Mouse (Mus musculus): ENCODE measurements around the gene Srpk2. TPM values are rescaled to one million over a fixed set of nuclear protein-coding genes. Genes with fewer than 3 reads are reported as not detected.
A peak's percentile ranks its signal among the peaks of the same experiment; 100 is the strongest.
"Not testable (repeated sequence)": the region's sequence is repeated elsewhere in the genome, so short reads cannot be mapped to it uniquely, and the experiment has no call there.

Srpk2 gene
- total RNA-seq (2021): 10 to 100 TPM; 43.0 to 50.7 TPM
- long read RNA-seq, experiment 1, full-length matches to known transcripts: 1 of 18 reads
- long read RNA-seq, experiment 1, partial matches to known transcripts: 7 of 18 reads
- long read RNA-seq, experiment 1, other reads (novel, unspliced or antisense): 10 of 18 reads
- long read RNA-seq, experiment 2, full-length matches to known transcripts: 3 of 12 reads
- long read RNA-seq, experiment 2, partial matches to known transcripts: 3 of 12 reads
- long read RNA-seq, experiment 2, other reads (novel, unspliced or antisense): 6 of 12 reads

DNA sequence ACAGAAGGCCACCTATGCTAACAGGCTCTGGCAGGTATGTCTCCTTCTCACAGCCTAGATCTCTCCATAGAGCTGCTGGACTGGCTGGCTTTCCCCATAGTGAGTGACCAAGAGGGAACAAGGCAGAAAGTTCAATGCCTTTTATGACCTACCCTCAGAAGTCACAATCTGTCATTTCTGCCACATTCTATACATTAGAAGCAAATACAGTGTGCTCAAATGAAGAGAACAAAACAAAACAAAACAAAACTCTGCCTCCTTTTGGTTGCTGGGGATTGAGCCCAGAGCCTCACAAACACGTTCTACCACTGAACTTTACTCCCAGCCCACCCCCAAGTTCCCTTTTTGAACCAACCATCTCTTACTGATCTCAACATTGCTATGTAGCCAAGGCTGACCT, at the start of gene Srpk2:
Srpk2 (minus strand) TSS at position 101 of the 400 bp plus-strand sequence.
- no peak for DNase-seq

DNA sequence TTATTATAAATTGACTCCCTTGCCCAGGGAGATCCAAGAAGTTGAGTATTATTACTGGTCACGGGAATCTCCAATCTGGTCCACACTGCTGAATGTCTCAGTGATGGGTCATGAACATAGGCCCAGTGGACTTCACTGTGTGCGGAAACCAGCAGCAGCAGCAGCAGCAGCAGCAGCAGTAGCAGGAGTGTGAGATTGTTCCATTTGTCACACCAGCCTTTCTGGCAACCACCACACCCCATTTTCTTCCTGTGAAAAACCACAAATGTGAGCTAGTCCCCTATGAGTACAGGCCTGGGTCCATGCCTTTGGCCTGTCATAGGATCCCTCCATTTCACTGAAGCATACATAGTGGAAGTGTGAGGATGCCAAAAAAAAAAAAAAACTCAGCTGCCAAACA, 37.5 kb upstream of the Srpk2 start:
- DNase-seq: no peak

DNA sequence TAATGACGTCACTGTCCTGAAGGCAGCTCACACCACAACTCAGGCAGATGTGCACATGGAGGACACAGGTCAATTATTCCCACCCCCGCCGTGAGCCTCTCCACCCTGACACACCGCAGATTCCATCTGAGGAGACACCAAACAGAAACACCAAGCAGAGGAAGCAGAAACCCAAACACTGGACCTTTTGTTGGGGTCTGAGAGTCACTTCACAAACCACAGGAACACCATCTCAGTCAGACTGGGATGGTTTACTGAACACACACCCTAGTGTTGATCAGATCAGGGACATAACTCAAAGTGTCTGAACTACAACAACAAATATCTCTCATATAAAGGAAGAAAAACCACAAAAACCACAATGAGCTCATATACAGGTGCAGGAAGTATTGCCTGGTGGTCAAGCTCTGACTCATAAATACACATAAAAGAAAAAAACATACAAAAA, 34.5 kb upstream of the Srpk2 start:
- no peak for DNase-seq

DNA sequence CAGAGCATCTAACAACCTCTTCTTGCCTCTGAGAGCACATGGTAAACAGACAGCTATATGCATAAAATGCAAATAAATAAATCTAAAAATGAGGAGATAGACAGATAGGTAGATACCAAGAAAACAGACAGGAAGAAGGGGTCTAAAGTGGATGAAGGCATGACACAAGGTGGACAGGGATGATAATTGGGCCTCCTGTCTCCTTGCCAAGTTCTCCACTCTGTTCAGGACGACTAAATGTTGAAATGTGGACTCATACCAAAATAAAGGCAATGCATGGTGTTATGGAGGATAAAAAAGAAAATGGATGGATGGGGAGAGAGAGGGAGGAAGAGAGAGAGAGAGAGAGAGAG, 33.7 kb upstream of the Srpk2 start:
- no peak for DNase-seq

DNA sequence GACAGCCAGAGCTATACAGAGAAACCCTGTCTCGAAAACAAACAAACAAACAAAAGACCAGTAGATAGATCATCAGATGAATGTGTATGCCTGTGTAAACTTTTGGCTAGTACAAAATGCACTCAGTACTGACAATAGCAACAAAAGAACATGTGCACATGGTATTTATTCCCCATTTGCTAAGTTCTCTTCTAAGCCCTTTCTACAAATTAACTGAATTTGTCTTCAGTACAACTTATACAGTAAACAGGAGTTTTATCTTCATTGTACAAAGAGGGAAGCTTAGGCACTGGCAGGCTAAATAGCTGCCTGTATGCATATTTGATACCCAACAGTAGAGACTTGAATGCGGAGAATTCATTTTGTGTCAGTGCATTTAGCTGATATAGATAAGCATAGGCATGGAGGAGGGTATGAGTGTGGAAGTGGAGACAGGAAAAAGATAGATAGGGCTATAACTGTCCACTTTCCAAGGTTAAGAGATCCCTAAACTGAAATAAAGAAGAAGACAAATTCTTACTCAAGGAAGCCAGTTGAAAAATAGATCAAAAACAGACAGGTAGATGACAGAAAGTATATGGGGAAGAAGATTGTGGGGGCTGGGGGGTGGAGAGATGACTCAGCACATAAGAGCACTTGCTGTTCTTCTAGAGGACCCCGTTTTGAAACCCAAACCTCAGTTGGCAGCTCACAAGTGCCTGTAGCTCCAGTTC, 33.2 kb upstream of the Srpk2 start:
- no peak for DNase-seq

DNA sequence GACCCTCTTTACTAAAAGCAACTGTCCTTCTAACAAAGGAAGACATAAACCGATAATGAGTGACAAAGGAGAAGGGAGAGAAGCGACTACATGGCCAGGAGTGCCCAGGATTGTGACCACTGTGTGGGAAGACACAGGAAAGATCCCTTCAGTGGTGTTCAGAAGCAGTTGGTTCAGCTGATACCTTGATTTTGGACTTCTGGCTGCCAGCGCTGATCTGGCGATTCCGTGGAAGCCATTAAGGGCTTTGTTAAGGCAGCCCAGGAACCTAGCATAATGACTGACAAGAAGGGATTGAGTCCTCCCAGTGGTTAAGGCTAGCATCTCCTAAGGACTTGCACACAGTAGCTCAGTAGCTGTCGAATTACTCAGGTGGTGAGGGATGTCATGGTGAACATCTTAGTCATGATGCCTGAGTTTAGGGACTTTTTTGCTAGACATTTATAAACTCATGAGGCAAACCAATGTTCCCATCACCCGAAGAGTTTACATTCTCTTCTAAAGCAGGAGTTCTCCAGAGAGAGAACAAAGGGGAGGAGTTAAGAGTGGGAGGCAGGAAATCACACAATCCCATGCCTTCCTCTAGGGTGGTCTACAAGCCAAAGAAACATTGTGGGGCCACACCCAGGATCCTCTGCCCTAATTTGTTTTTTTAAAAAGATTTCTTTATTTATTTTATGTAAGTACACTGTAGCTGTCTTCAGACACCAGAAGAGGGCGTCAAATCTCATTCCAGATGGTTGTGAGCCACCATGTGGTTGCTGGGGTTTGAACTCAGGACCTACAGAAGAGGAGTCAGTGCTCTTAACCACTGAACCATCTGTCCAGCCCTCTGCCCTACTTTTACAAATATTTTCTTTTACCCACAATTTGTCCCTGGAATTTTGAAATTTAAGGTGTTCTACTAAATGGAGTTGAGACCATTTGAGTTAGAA, 29.3 kb upstream of the Srpk2 start:
- no peak for DNase-seq

DNA sequence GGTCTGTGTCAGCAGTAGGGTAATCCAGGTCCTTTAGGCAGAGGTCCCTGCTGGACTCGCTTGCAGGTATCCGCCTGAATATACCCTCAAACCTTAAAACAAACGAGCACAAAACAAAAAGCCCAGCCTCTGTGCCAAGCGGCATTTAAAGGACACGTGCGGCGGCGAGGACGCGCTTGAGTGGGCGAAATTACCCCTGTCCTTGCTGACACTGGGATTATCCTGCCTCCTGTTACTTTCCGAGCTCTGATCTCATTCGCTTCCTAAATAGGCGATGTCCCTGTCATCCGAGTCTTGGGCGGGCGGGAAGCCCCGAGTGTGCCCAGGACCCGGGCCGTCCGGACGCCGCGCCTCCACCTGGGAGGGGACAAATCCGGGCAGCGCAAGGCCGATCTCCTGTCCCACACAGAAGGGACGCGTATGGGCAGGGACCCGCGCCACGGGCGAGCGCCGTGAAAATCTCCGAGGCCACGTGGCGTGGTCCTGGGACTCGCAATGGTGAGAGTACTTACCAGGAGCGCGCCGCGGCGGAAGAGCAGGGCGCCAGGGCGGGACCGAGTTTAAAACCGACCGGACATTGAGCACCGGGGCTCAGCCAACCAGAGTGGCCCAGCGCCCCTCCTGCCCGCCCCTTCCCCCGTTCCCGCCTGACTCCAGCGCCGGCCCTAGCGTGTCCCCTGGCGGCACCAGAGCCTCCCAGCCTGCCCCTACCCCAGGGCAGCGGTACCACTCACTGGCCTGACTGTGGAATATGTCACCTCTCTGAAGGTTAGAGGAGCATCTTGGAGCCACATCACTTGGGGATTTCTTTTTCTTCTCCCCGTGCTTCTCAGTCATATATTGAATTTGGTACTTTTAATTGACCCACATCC, 27.9 kb upstream of the Srpk2 start:
- peak; percentile 89 for DNase-seq

DNA sequence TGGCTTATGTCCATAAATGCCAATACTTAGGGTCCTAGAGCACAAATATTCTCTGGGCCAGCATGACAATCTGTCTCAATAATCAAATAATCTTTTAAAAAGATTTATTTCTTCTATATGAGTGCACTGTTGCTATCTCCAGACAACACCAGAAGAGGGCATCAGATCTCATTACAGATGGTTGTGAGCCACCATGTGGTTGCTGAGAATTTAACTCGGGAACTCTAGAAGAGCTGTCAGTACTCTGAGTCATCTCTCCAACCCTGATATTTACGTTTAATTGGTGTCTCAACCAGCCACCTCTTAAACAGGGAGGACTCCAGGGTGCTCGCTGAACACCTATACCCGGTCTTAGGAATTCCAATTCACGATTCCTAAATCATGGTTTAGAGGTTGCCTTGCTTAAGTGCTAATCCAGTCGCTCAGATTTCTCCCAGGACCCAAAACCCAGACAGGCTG, 27.3 kb upstream of the Srpk2 start:
- peak; percentile 14 for DNase-seq

DNA sequence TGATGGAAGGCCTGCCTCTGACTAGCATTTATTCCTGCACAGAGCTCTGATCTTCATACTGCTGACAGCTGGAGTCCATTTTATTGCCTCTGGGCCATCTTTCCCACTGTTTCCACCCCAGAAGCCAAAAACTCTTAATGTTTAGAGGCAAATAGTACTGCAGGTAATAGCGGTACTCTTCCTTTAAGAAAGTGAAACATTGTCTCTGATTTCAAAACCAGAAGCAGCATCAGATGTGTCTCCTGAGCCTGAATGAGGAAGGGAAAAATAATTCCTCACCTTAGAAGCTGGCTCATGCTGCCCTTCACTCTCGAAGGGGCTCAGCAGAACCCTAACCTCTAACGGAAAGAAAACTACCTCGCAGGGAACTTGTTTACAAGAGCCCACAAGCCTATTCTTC, 26.8 kb upstream of the Srpk2 start:
- no peak for DNase-seq

DNA sequence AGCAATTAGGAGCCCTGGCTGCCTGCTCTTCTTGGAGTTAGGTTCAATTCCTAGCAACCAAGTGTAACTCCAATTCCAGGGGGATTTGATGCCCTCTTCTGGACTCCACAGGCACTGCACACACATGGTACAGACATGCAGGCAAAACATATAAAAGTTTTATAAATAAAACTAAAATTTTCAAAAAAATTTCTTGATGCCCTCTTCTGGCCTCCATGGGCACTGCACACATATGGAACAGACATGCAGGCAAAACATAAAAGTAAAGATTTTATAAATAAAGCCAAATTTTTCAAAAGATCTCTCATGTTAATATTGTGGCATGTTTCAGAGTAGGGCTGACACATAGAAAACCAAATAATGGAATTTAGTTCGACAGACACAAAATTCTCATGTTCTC, 25.2 kb upstream of the Srpk2 start:
- no peak for DNase-seq

DNA sequence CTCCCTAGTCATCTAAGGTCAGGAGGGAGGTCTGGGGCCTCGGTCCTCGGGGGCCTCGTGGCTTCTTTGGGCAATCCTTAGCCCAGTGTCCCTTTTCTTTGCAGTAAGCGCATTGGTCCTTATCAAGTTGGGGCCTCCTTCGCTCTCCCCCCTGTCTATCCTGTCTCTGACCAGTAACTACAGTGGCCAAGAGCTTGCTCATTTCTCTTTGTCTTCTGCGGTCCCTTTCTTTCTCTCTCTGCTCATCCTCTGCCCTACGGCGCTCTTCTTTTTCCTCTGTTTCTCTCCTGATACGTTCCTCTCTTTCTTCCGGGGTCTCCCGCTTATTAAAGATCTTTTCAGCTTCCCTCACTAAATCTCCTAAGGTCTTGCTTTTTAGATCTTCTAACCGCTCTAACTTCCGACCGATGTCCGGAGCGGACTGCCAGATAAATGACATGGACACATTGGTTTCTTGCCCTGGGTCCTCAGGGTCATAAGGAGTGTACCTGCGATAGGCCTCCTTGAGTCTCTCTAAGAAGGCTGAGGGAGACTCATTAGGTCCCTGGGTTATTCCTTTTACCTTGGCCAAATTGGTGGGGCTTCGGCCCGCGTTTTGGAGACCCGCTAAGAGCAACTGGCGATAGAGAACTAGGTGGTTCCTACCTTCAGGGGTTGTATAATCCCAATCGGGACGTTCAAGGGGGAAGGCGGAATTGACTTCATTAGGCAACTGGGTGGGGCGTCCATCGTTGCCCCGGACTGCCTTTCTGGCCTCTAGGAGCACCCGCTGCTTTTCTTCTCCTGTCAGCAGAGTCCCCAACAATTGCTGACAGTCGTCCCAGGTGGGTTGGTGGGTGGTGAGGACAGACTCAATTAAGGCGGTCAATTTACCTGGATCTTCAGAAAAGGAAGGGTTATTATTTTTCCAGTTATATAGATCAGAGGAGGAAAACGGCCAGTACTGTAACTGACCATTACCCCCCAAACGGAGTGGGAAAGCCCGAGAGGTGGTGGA, 22.5 kb upstream of the Srpk2 start:
- not testable (repeated sequence) for DNase-seq

DNA sequence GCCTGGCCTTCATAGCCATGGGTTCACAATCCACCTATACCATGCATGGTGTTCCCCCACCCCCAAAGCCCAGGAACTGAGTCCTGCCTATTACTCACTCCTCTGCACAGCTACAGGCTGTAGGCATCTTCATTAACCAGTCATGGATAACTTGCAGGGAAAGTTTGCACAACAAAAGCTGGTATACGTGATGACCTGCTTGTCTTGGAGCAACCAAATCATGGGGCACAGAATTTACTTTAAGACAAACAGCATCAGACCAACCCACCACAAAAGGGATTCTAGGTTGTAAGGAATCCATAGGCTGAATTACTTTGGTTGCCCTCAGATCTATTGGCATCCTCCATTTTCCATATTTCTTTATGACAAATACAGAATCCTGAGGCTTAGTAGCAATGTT, 13.0 kb upstream of the Srpk2 start:
- no peak for DNase-seq

DNA sequence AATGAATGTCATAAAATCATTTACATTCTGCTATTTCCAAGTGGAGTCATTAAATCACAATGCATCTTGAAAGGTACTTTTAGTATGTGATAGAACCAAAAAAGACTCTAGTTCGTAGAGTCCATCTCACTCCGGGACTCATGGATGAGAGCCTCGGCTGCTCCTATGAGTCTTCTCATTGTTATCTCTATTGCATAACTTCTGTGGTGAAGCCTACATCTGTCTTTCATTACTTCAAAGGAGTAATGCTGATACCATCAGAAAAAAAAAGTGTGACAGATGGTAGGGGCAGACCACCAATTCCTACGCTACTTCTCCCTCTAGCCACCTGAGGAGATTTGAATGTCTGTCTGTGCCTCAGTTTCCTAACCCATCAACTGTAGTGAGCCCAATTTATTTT, 986 bp downstream of the Srpk2 start:
- no peak for DNase-seq

DNA sequence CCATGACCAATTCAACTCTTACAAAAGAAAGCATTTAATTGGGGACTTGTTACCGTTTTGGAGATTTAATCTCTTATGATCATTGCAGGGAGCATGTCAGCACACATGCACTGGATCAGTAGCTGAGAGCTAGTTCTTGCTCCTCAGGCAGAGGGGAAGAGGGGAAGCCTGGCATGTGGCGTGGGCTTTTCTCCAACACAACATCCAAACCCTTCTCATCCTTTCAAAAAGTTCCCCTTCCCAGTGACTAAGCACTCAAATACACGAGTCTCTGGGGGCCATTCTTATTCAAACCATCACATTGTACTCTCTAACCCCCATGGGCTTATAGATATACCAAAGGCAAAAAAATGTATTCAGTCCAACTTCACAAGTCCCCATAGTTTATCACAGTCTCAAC, 5.4 kb downstream of the Srpk2 start:
- DNase-seq: no peak

DNA sequence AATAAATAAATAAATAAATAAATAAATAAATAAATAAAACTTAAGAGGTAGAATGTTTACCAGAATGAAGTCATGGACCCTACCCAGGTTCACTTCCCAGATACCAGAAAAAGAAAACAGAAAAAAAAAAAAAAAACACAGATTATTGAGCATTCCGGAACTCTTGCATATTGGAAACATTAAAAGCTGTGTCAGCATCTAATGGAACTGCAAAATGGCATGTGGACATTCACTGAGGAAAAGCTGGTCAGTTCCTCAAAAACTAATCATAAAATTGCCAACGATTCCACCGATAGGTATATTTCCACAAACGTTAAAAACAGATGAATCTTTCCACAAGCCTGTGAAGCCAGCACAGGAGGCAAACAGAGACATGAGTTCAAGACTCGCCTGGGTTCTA, 6.5 kb downstream of the Srpk2 start:
- no peak for DNase-seq

DNA sequence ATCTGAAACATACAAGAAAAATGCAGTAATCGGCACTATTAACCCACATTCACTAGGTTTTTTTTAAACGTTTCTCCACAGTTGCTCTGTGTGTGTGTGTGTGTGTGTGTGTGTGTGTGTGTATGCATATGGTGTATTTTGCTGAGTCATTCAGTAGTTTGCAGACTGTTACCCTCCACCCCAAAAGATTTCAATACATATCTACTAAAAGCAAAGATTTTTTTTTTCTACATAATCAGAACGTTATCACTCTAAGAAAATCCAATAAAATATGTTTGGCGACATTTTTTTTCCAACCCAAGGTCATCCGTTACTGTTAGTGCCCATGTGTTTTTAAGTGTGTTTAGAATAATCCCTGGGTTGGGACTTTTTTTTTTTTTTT, 7.4 kb downstream of the Srpk2 start:
- DNase-seq: no peak

DNA sequence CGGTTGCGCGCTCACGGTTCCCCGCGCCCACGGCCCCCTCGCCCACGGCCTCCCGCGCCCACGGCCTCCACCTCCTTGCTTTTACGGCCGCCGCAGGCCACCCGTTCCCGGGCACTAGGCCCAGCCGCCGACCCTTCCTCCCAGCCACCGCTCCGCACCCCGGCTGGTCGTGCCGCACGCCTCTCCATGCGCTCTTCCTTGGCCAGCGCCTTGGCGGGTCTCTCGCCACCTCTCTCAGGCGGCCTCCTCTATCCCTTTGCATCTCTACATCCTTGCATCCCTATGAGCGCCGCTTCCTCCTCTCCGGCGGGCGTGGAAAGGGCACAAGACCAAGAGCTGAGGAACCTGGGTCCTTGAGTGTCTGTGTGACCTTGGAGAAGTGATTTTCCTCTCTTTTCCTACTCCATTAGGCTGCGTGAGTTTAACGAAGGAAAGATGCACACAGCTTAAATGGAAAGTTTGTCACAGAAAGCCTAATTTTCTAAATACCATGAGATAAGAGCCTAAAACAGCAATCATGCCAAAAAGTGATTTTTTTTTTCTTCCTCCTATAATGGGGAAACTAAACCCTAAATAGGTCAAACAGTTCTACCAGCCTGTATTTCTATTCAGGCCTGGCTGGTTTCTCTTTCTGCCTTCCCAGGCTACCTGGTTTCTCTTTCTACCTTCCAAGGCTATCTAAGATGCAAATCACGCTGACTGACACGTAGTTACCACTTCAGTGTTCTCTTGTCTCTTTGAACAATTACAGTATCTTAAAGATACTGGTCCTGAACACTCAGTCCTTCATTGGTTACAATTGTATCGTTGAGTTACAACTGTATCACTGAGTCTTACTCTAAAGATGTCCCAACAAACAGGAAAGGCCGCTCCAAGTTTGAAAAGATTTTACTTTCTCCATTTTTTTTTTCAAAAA, 8.0 kb downstream of the Srpk2 start:
- no peak for DNase-seq

DNA sequence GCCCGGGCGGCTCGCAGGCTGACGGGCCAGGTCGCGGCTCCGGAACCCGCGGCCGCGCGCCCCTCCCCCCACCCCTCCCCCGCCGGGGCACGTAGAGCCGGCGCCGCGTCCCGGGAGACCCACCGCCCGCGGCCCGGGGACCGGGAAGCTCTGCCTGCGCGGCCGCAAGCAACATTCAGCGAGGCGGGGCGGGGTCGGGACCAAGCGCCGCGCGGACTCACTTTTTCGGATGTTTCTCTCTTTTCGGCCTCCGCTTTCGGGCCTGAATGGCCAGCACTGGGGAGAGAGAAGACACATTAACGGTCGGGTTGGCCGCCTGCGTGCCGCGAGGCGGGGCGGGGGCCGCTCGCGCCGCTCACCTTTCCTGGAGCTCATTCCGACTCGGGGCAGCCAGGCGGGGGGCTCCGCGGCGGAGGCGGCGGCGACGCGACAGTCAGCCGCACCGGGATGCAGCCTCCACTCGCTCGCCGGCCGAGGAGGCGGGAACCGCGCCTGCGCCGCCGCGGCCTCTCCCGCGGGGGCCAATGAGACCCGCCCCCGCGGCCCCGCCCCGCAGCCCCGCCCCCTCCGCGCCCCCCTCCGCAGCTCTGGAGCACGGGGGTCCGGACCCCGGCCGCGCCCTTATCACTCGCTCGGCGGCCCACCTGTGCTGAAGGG, 8.8 kb downstream of the Srpk2 start:
- DNase-seq: peak; percentile 83

All from adrenal gland, postnatal 10 days (tissue).